Mouse (Mus musculus) liver, postnatal 0 days (tissue): ENCODE data around the gene Prkcb.

ENCODE experiments used
- CTCF ChIP-seq: sonication (generic); IDR thresholded peaks from 2 replicates; pipeline ENCODE4 v1.5.1; 2016; ENCODE audit warnings: antibody characterized with exemption, low read depth
- EP300 ChIP-seq: IDR thresholded peaks from 2 replicates; pipeline ENCODE4 v1.6.1; 2016; ENCODE audit warnings: antibody characterized with exemption, low read depth, mild to moderate bottlenecking

GRCm38 (mm10) chr7:122580158-122580475, 291.6 kb downstream of the Prkcb start:
- TF ChIP-seq EP300 (no peak), CTCF (no peak)
